Mouse (Mus musculus): ENCODE measurements around the gene Gigyf2. TPM values are rescaled to one million over a fixed set of nuclear protein-coding genes. Genes with fewer than 3 reads are reported as not detected.
A peak's percentile ranks its signal among the peaks of the same experiment; 100 is the strongest.

The Gigyf2 gene
- 21.0 and 21.4 TPM in 2 replicates for polyA plus RNA-seq (2015; fragmentation: Nextera tagmentation; extraction: Ambion mirVana)

DNA sequence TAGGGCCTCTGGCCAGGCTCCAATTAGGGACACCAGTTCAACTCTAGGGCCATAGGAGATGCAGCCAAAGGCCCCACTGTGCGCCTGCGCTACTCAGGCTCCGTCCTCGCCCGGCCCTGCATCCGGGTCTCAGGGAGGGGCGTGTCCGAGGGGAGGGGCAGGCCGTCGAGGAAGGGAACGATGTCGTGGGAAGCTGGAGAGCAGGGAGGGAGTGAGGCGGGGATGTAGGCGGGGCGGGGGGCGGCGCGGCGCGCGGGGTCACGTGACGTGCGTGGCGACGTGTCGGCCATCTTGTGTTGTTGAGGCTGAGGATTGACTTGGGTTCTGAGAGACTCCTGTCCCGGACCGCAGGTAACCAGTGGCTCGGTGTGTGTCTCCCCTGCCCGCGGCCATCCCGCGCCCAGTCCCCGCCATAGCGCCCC is at the start of gene Gigyf2:
Gene Gigyf2, plus strand, starts transcription at position 257 of the 422 bp plus-strand sequence.
- H3K9me3 ChIP-seq (ENCODE audit: control insufficient read depth): no peaks in the 10 kb centered on the region
- H3K27me3 ChIP-seq (replicated peaks; ENCODE audit: control insufficient read depth, insufficient read depth, low read length): no peaks in the 10 kb centered on the region
- WGBS: under 1% methylated on average over 34 of the region's 36 CpGs
- peaks cover 6% of the 10 kb centered on the region for H3K4me1 ChIP-seq (replicated peaks; ENCODE audit: control insufficient read depth, insufficient read depth, low read length)
- peak within 1 kb of the TSS; percentile 84 for H3K4me2 ChIP-seq (replicated peaks; ENCODE audit: low read depth)
- peak within 1 kb of the TSS; percentile 91 for H3K4me3 ChIP-seq (ENCODE audit: low read depth, low read length)
- no peak for TF ChIP-seq CTCF (IDR thresholded peaks at IDR 0.05; ENCODE audit: low read depth)
- peak within 1 kb of the TSS; percentile 93 for H3K27ac ChIP-seq (ENCODE audit: low read depth, low read length)
- no peaks in the 10 kb centered on the region for H3K36me3 ChIP-seq (ENCODE audit: control insufficient read depth, insufficient read depth)
- peak within 1 kb of the TSS; percentile 94 for H3K9ac ChIP-seq (ENCODE audit: low read depth, low read length)
- ATAC-seq: peak; percentile 97

DNA sequence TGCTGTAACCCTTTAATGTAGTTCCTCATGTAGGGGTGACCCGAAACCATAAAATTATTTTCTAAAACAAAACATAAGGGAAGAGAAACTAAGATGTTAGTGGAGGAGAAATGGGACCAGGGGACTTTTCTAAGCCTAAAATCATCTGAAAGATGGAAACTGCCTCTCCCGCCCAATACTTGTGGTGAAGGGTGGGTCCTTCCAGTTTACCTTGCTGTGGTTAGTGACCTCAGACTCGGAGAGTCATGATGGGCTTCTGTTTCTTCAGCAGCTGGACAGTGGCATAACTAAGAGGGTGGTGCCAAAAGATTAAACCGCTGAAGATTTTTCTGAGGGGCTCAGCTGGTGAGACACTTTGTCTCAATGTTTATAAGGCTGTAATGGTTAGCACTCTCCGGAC is 46.5 kb upstream of the Gigyf2 start:
- no peak for ATAC-seq
- Histone ChIP-seq H3K4me1 (replicated peaks; ENCODE audit: control insufficient read depth, insufficient read depth, low read length) (no peaks in the 10 kb centered on the region), H3K36me3 (ENCODE audit: control insufficient read depth, insufficient read depth) (no peaks in the 10 kb centered on the region), H3K9ac (ENCODE audit: low read depth, low read length) (no peak overlapping the region), H3K27me3 (replicated peaks; ENCODE audit: control insufficient read depth, insufficient read depth, low read length) (no peaks in the 10 kb centered on the region), H3K9me3 (ENCODE audit: control insufficient read depth) (no peaks in the 10 kb centered on the region), H3K4me3 (ENCODE audit: low read depth, low read length) (no peak overlapping the region), H3K27ac (ENCODE audit: low read depth, low read length) (no peak overlapping the region), H3K4me2 (replicated peaks; ENCODE audit: low read depth) (no peak overlapping the region)
- 75% methylated on average over 5 of the region's 5 CpGs for WGBS
- TF ChIP-seq CTCF (IDR thresholded peaks at IDR 0.05; ENCODE audit: low read depth): no peak

DNA sequence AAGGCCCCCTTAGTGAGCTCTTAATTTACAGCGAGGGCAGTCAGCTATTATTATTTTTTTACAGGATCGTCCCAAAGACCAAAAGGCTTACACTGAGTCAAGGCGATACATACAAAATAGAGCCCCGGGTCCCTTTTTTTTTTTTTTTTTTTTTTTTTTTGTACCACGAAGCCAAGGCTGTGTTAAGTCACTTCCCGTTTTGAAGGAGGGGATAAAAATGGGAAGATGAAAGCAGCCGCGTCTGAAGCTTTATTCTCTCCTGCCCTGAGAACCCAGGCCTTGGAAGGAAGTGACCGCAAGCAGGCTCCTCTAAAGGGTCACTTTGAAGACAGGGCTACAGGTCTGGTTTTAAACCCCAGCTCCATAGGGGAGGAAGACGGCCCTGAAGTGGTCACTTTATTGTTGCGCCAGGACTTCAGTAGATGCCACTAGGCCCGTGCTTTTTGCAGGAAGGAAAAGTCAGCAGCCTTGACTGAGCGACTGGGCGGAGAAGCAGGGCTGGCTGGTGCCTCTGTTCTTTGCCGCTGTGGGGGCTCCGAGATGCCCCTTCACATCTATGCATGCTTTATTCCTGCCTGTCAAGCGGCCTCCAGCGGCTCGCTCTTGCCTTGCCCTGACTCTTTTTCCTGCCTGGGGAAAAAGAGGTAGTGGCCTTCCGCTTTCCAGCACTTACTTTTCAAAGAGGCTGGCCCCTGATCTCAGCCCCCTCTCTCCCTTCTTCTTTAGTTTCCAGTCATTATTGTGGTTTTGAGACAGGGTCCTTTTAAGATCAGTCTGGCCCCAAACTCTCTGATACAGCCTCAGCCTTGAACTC is 45.0 kb upstream of the Gigyf2 start:
- no peak for ATAC-seq
- Histone ChIP-seq H3K4me3 (ENCODE audit: low read depth, low read length) (no peak overlapping the region), H3K27ac (ENCODE audit: low read depth, low read length) (no peak overlapping the region), H3K4me1 (replicated peaks; ENCODE audit: control insufficient read depth, insufficient read depth, low read length) (no peaks in the 10 kb centered on the region), H3K9me3 (ENCODE audit: control insufficient read depth) (no peaks in the 10 kb centered on the region), H3K27me3 (replicated peaks; ENCODE audit: control insufficient read depth, insufficient read depth, low read length) (no peaks in the 10 kb centered on the region), H3K36me3 (ENCODE audit: control insufficient read depth, insufficient read depth) (no peaks in the 10 kb centered on the region), H3K4me2 (replicated peaks; ENCODE audit: low read depth) (peak overlapping the region; percentile 32; the same call in 1 of the 2 replicates), H3K9ac (ENCODE audit: low read depth, low read length) (no peak overlapping the region)
- 40% methylated on average over 20 of the region's 20 CpGs for WGBS
- no peak for TF ChIP-seq CTCF (IDR thresholded peaks at IDR 0.05; ENCODE audit: low read depth)

DNA sequence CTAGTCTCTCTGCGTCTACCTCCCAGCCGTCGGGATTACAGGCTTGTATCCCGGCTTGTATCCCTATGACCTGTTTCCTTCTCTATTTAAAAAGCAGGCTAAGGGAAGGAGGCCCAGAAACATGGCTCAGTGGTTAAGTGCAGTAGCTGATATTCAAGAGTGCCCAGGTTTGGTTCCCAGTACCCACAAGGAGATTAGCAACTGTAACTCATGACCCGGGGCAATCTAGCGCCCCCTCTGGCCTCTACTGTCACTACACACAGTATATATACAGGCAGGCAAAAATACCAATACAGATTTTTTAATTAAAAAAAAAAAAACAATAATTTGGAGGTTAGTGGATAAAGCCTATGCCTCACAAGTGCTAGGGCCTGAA is 44.4 kb upstream of the Gigyf2 start:
- no peak overlapping the region for H3K4me2 ChIP-seq (replicated peaks; ENCODE audit: low read depth)
- 70% methylated on average over 6 of the region's 6 CpGs for WGBS
- no peak overlapping the region for H3K9ac ChIP-seq (ENCODE audit: low read depth, low read length)
- H3K36me3 ChIP-seq (ENCODE audit: control insufficient read depth, insufficient read depth): no peaks in the 10 kb centered on the region
- no peak overlapping the region for H3K27ac ChIP-seq (ENCODE audit: low read depth, low read length)
- H3K27me3 ChIP-seq (replicated peaks; ENCODE audit: control insufficient read depth, insufficient read depth, low read length): no peaks in the 10 kb centered on the region
- H3K9me3 ChIP-seq (ENCODE audit: control insufficient read depth): no peaks in the 10 kb centered on the region
- ATAC-seq: no peak
- 0 out of 2 replicates have a peak, but pooled peaks have one; percentile 19 for TF ChIP-seq CTCF (IDR thresholded peaks at IDR 0.05; ENCODE audit: low read depth)
- no peaks in the 10 kb centered on the region for H3K4me1 ChIP-seq (replicated peaks; ENCODE audit: control insufficient read depth, insufficient read depth, low read length)
- H3K4me3 ChIP-seq (ENCODE audit: low read depth, low read length): no peak overlapping the region

DNA sequence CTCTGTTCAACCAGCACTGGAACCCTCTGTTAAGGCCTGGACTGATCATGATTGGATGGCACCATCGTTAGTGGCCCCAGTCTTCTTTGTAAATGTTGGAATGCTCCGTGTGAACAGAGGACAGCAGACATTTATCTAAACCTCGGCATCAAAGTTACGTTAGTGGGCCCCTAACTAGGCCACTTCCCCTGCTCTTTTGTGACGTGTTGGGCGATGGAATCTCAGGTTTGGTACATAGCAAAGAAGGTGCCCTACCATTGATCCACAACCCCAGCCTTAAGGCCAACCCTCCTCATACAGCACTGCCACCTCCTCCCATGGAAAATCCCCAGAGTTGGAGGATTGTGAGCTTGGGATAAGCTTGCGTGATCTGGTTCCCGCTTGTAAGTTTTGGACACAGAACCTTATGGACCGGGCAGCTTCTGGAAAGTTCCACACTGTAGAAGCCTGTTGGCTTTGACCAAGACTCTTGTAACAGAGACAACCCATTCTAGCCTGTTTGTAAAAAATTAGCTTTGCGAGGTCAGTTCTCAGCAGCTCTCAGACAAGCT is 43.3 kb upstream of the Gigyf2 start:
- ATAC-seq: no peak
- H3K9ac ChIP-seq (ENCODE audit: low read depth, low read length): no peak overlapping the region
- H3K27me3 ChIP-seq (replicated peaks; ENCODE audit: control insufficient read depth, insufficient read depth, low read length): no peaks in the 10 kb centered on the region
- 79% methylated on average over 10 of the region's 10 CpGs for WGBS
- no peaks in the 10 kb centered on the region for H3K9me3 ChIP-seq (ENCODE audit: control insufficient read depth)
- H3K4me1 ChIP-seq (replicated peaks; ENCODE audit: control insufficient read depth, insufficient read depth, low read length): no peaks in the 10 kb centered on the region
- H3K27ac ChIP-seq (ENCODE audit: low read depth, low read length): no peak overlapping the region
- no peaks in the 10 kb centered on the region for H3K36me3 ChIP-seq (ENCODE audit: control insufficient read depth, insufficient read depth)
- H3K4me3 ChIP-seq (ENCODE audit: low read depth, low read length): no peak overlapping the region
- no peak overlapping the region for H3K4me2 ChIP-seq (replicated peaks; ENCODE audit: low read depth)
- no peak for TF ChIP-seq CTCF (IDR thresholded peaks at IDR 0.05; ENCODE audit: low read depth)

DNA sequence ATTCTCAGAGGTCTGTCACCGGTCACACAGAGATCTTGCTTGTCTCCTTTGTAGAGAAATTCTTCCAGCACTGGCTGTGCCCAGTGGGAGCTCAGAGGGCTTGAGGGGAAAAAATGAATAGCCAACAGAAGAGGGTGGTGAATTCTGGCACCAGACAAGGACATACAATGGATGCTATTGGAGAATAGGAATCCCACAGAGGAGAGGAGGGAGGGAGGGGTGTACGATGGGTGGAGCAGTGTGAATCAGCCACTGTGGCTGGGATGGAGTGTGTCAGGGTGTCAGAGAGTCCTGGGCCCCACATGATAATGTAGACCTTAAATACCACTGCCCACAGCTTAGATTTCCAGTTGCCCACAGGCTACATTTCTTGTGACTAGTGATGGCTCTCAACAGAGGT is 39.7 kb upstream of the Gigyf2 start:
- H3K9me3 ChIP-seq (ENCODE audit: control insufficient read depth): no peaks in the 10 kb centered on the region
- ATAC-seq: no peak
- H3K36me3 ChIP-seq (ENCODE audit: control insufficient read depth, insufficient read depth): no peaks in the 10 kb centered on the region
- H3K27ac ChIP-seq (ENCODE audit: low read depth, low read length): no peak overlapping the region
- 77% methylated on average over 2 of the region's 2 CpGs for WGBS
- no peak overlapping the region for H3K4me2 ChIP-seq (replicated peaks; ENCODE audit: low read depth)
- no peaks in the 10 kb centered on the region for H3K27me3 ChIP-seq (replicated peaks; ENCODE audit: control insufficient read depth, insufficient read depth, low read length)
- H3K9ac ChIP-seq (ENCODE audit: low read depth, low read length): no peak overlapping the region
- TF ChIP-seq CTCF (IDR thresholded peaks at IDR 0.05; ENCODE audit: low read depth): no peak
- H3K4me3 ChIP-seq (ENCODE audit: low read depth, low read length): no peak overlapping the region
- no peaks in the 10 kb centered on the region for H3K4me1 ChIP-seq (replicated peaks; ENCODE audit: control insufficient read depth, insufficient read depth, low read length)
